Mouse (Mus musculus): ENCODE data around the gene Zc3h14. TPM values are rescaled to one million over a fixed set of nuclear protein-coding genes. Genes with fewer than 3 reads are reported as not detected.

The Zc3h14 gene
- polyA plus RNA-seq, 1 experiment from 2014 or later = 137 TPM

GRCm38 (mm10) chr12:98802245-98802644 lies 55.5 kb downstream of the Zc3h14 start:
- no peak for ATAC-seq (ENCODE audit: insufficient number of reproducible peaks, insufficient read depth, low FRiP score, low read depth)
- Histone ChIP-seq H3K9ac (replicated peaks; ENCODE audit: low read depth, low read length) (no peak overlapping the region), H3K4me3 (ENCODE audit: low read depth, low read length) (no peak overlapping the region), H3K36me3 (ENCODE audit: control insufficient read depth, insufficient read depth, low read length) (no peaks in the 10 kb centered on the region; the same call in 1 of the 2 replicates), H3K4me2 (replicated peaks; ENCODE audit: low read depth, low read length) (no peak overlapping the region), H3K27ac (ENCODE audit: low read length) (no peak overlapping the region), H3K9me3 (ENCODE audit: control insufficient read depth, low read depth, low read length) (no peaks in the 10 kb centered on the region), H3K27me3 (ENCODE audit: control insufficient read depth, insufficient read depth, low read length) (no peaks in the 10 kb centered on the region), H3K4me1 (ENCODE audit: control insufficient read depth, insufficient read depth, low read length) (no peaks in the 10 kb centered on the region)
- 70% methylated on average over 3 of the region's 3 CpGs for WGBS

GRCm38 (mm10) chr12:98804078-98804748 lies 57.4 kb downstream of the Zc3h14 start:
- ATAC-seq (ENCODE audit: insufficient number of reproducible peaks, insufficient read depth, low FRiP score, low read depth) = no peak
- H3K36me3 ChIP-seq (ENCODE audit: control insufficient read depth, insufficient read depth, low read length) = no peaks in the 10 kb centered on the region
- H3K4me1 ChIP-seq (ENCODE audit: control insufficient read depth, insufficient read depth, low read length) = no peaks in the 10 kb centered on the region
- no peak overlapping the region for H3K4me2 ChIP-seq (replicated peaks; ENCODE audit: low read depth, low read length)
- H3K9me3 ChIP-seq (ENCODE audit: control insufficient read depth, low read depth, low read length) = no peaks in the 10 kb centered on the region
- WGBS = 86% methylated on average over 3 of the region's 3 CpGs
- H3K9ac ChIP-seq (replicated peaks; ENCODE audit: low read depth, low read length) = no peak overlapping the region
- no peak overlapping the region for H3K27ac ChIP-seq (ENCODE audit: low read length)
- H3K4me3 ChIP-seq (ENCODE audit: low read depth, low read length) = no peak overlapping the region
- H3K27me3 ChIP-seq (ENCODE audit: control insufficient read depth, insufficient read depth, low read length) = no peaks in the 10 kb centered on the region

- Histone ChIP-seq H3K27me3 (ENCODE audit: control insufficient read depth, insufficient read depth, low read length) (no peaks in the 10 kb centered on the region), H3K27ac (ENCODE audit: low read length) (no peak overlapping the region), H3K9me3 (ENCODE audit: control insufficient read depth, low read depth, low read length) (no peaks in the 10 kb centered on the region), H3K4me1 (ENCODE audit: control insufficient read depth, insufficient read depth, low read length) (no peaks in the 10 kb centered on the region), H3K4me2 (replicated peaks; ENCODE audit: low read depth, low read length) (no peak overlapping the region), H3K4me3 (ENCODE audit: low read depth, low read length) (no peak overlapping the region), H3K9ac (replicated peaks; ENCODE audit: low read depth, low read length) (no peak overlapping the region), H3K36me3 (ENCODE audit: control insufficient read depth, insufficient read depth, low read length) (no peaks in the 10 kb centered on the region)
- 77% methylated on average over 2 of the region's 2 CpGs for WGBS
- ATAC-seq (ENCODE audit: insufficient number of reproducible peaks, insufficient read depth, low FRiP score, low read depth) = no peak
Measured at GRCm38 (mm10) chr12:98820781-98821180, 74.0 kb downstream of the Zc3h14 start.

- Histone ChIP-seq H3K9me3 (ENCODE audit: control insufficient read depth, low read depth, low read length) (no peaks in the 10 kb centered on the region), H3K4me1 (ENCODE audit: control insufficient read depth, insufficient read depth, low read length) (no peaks in the 10 kb centered on the region), H3K4me3 (ENCODE audit: low read depth, low read length) (no peak overlapping the region), H3K27ac (ENCODE audit: low read length) (no peak overlapping the region), H3K4me2 (replicated peaks; ENCODE audit: low read depth, low read length) (no peak overlapping the region), H3K9ac (replicated peaks; ENCODE audit: low read depth, low read length) (no peak overlapping the region), H3K27me3 (ENCODE audit: control insufficient read depth, insufficient read depth, low read length) (no peaks in the 10 kb centered on the region), H3K36me3 (ENCODE audit: control insufficient read depth, insufficient read depth, low read length) (no peaks in the 10 kb centered on the region)
- no peak for ATAC-seq (ENCODE audit: insufficient number of reproducible peaks, insufficient read depth, low FRiP score, low read depth)
- WGBS = 75% methylated on average over 7 of the region's 7 CpGs
Measured at GRCm38 (mm10) chr12:98831122-98831521, 84.4 kb downstream of the Zc3h14 start.

- no peak overlapping the region for H3K9ac ChIP-seq (replicated peaks; ENCODE audit: low read depth, low read length)
- H3K4me2 ChIP-seq (replicated peaks; ENCODE audit: low read depth, low read length) = no peak overlapping the region
- no peaks in the 10 kb centered on the region for H3K36me3 ChIP-seq (ENCODE audit: control insufficient read depth, insufficient read depth, low read length)
- H3K27me3 ChIP-seq (ENCODE audit: control insufficient read depth, insufficient read depth, low read length) = no peaks in the 10 kb centered on the region
- ATAC-seq (ENCODE audit: insufficient number of reproducible peaks, insufficient read depth, low FRiP score, low read depth) = no peak
- H3K4me1 ChIP-seq (ENCODE audit: control insufficient read depth, insufficient read depth, low read length) = no peaks in the 10 kb centered on the region
- no peak overlapping the region for H3K4me3 ChIP-seq (ENCODE audit: low read depth, low read length)
- WGBS = 74% methylated on average over 8 of the region's 8 CpGs
- no peaks in the 10 kb centered on the region for H3K9me3 ChIP-seq (ENCODE audit: control insufficient read depth, low read depth, low read length)
- H3K27ac ChIP-seq (ENCODE audit: low read length) = no peak overlapping the region
Measured at GRCm38 (mm10) chr12:98832929-98833598, 86.3 kb downstream of the Zc3h14 start.

GRCm38 (mm10) chr12:98833901-98834300 lies 87.1 kb downstream of the Zc3h14 start:
- Histone ChIP-seq H3K9ac (replicated peaks; ENCODE audit: low read depth, low read length) (no peak overlapping the region), H3K27ac (ENCODE audit: low read length) (no peak overlapping the region), H3K9me3 (ENCODE audit: control insufficient read depth, low read depth, low read length) (no peaks in the 10 kb centered on the region), H3K4me2 (replicated peaks; ENCODE audit: low read depth, low read length) (no peak overlapping the region), H3K4me1 (ENCODE audit: control insufficient read depth, insufficient read depth, low read length) (no peaks in the 10 kb centered on the region), H3K36me3 (ENCODE audit: control insufficient read depth, insufficient read depth, low read length) (no peaks in the 10 kb centered on the region), H3K27me3 (ENCODE audit: control insufficient read depth, insufficient read depth, low read length) (no peaks in the 10 kb centered on the region), H3K4me3 (ENCODE audit: low read depth, low read length) (no peak overlapping the region)
- no peak for ATAC-seq (ENCODE audit: insufficient number of reproducible peaks, insufficient read depth, low FRiP score, low read depth)
- 27% methylated on average over 1 of the region's 1 CpGs for WGBS

GRCm38 (mm10) chr12:98834879-98835278 lies 88.1 kb downstream of the Zc3h14 start:
- WGBS = 60% methylated on average over 2 of the region's 2 CpGs
- H3K4me3 ChIP-seq (ENCODE audit: low read depth, low read length) = no peak overlapping the region
- no peak overlapping the region for H3K27ac ChIP-seq (ENCODE audit: low read length)
- no peak for ATAC-seq (ENCODE audit: insufficient number of reproducible peaks, insufficient read depth, low FRiP score, low read depth)
- H3K27me3 ChIP-seq (ENCODE audit: control insufficient read depth, insufficient read depth, low read length) = no peaks in the 10 kb centered on the region
- no peaks in the 10 kb centered on the region for H3K4me1 ChIP-seq (ENCODE audit: control insufficient read depth, insufficient read depth, low read length)
- H3K4me2 ChIP-seq (replicated peaks; ENCODE audit: low read depth, low read length) = no peak overlapping the region
- H3K36me3 ChIP-seq (ENCODE audit: control insufficient read depth, insufficient read depth, low read length) = no peaks in the 10 kb centered on the region
- no peaks in the 10 kb centered on the region for H3K9me3 ChIP-seq (ENCODE audit: control insufficient read depth, low read depth, low read length)
- H3K9ac ChIP-seq (replicated peaks; ENCODE audit: low read depth, low read length) = no peak overlapping the region

- Histone ChIP-seq H3K4me3 (ENCODE audit: low read depth, low read length) (no peak overlapping the region), H3K27ac (ENCODE audit: low read length) (no peak overlapping the region), H3K27me3 (ENCODE audit: control insufficient read depth, insufficient read depth, low read length) (no peaks in the 10 kb centered on the region), H3K4me1 (ENCODE audit: control insufficient read depth, insufficient read depth, low read length) (no peaks in the 10 kb centered on the region), H3K9me3 (ENCODE audit: control insufficient read depth, low read depth, low read length) (no peaks in the 10 kb centered on the region), H3K4me2 (replicated peaks; ENCODE audit: low read depth, low read length) (no peak overlapping the region), H3K9ac (replicated peaks; ENCODE audit: low read depth, low read length) (no peak overlapping the region), H3K36me3 (ENCODE audit: control insufficient read depth, insufficient read depth, low read length) (no peaks in the 10 kb centered on the region)
- ATAC-seq (ENCODE audit: insufficient number of reproducible peaks, insufficient read depth, low FRiP score, low read depth) = no peak
- 75% methylated on average over 2 of the region's 2 CpGs for WGBS
Measured at GRCm38 (mm10) chr12:98835466-98835865, 88.7 kb downstream of the Zc3h14 start.

Data from stomach, embryonic 14.5 days (tissue).